Mouse (Mus musculus) common myeloid progenitor, adult 5-6 weeks (primary cell): ENCODE results near the gene Psmc4. TPM values are rescaled to one million over a fixed set of nuclear protein-coding genes. Genes with fewer than 3 reads are reported as not detected.

ENCODE experiments used
- total RNA-seq: library from RNA; stranded (forward); fragments of 200-1000, 187-1606 nt; gene quantifications from 2 replicates; pipeline ENCODE4 v1.2.3, GENCODE M21; 2017

Psmc4 gene
- total RNA-seq, 1 experiment from 2014 or later: 150 TPM

Other genes starting within 250 kb of the Psmc4 start
- gene Zfp626, start 242.9 kb downstream of the Psmc4 start, total RNA-seq: 6.7 and 9.8 TPM in 2 replicates
- 5.0 and 8.3 TPM in 2 replicates for gene Zfp59, start 211.5 kb downstream of the Psmc4 start, total RNA-seq
- 11.0 and 15.0 TPM in 2 replicates for gene Zfp607a, start 192.6 kb downstream of the Psmc4 start, total RNA-seq
- gene Zfp974, start 120.6 kb downstream of the Psmc4 start, total RNA-seq: 3.2 and 5.0 TPM in 2 replicates
- 18.2 and 18.6 TPM in 2 replicates for gene Zfp780b, start 70.9 kb downstream of the Psmc4 start, total RNA-seq
- 11.0 and 24.0 TPM in 2 replicates for gene Zfp850, start 36.0 kb downstream of the Psmc4 start, total RNA-seq
- gene Fcgbp, start 21.1 kb upstream of the Psmc4 start, total RNA-seq: not detected in 2 replicates
- not detected in 2 replicates for gene 9530053A07Rik, start 79.4 kb upstream of the Psmc4 start, total RNA-seq
- 193 and 260 TPM in 2 replicates for gene Fbl, start 119.6 kb upstream of the Psmc4 start, total RNA-seq
- gene Dyrk1b, start 129.4 kb upstream of the Psmc4 start, total RNA-seq: 2.4 and 3.3 TPM in 2 replicates
- gene Eid2, start 217.8 kb upstream of the Psmc4 start, total RNA-seq: 0.87 and 2.7 TPM in 2 replicates
- 1.9 and 4.7 TPM in 2 replicates for gene Eid2b, start 227.6 kb upstream of the Psmc4 start, total RNA-seq
- not detected in 2 replicates for gene Selenov, start 241.1 kb upstream of the Psmc4 start, total RNA-seq